Mouse (Mus musculus) stomach, postnatal 0 days (tissue): Measurements from ENCODE around the gene Ctnna3.

Experiments used
- CTCF ChIP-seq: IDR thresholded peaks from 2 replicates; pipeline ENCODE4 v1.5.1; 2016; ENCODE audit warnings: antibody characterized with exemption, low read depth, mild to moderate bottlenecking, moderate library complexity
- EP300 ChIP-seq: optimal IDR thresholded peaks from 2 replicates; pipeline ENCODE3; 2016; ENCODE audit warnings: antibody characterized with exemption

GRCm38 (mm10) chr10:63653571-63653970, 223.7 kb downstream of the Ctnna3 start:
- TF ChIP-seq EP300 (no peak), CTCF (no peak)
